Mouse (Mus musculus): ENCODE measurements at regions not wholly inside any gene's neighbourhood (a gene's known extent, or its start where the extent isn't known, plus 50 kb on each side); places are given as distances from the start of the nearest gene placed in this dataset.

GRCm38 (mm10) chr17:67504502-67505033, 128.0 kb downstream of the Lrrc30 start:
- no peak for TF ChIP-seq CTCF (IDR thresholded peaks at IDR 0.05; ENCODE audit: extremely low read depth, insufficient read depth, low read length)
- no peak for TF ChIP-seq POLR2A (IDR thresholded peaks at IDR 0.05; ENCODE audit: extremely low read depth, insufficient read depth, low read length)
